Mouse (Mus musculus): ENCODE data around the gene Ppp1r9b.

Ppp1r9b gene

GRCm38 (mm10) chr11:94988780-94989561 is 1.9 kb upstream of the Ppp1r9b start:
- TF ChIP-seq GATA4 (IDR thresholded peaks at IDR 0.05; ENCODE audit: insufficient replicate concordance, low read length), result no peak

GRCm38 (mm10) chr11:94989562-94990017 is 1.2 kb upstream of the Ppp1r9b start:
- TF ChIP-seq GATA4 (IDR thresholded peaks at IDR 0.05; ENCODE audit: insufficient replicate concordance, low read length), result peak; percentile 13; the same call in 1 of the 2 replicates

GRCm38 (mm10) chr11:94990102-94990748 is 610 bp upstream of the Ppp1r9b start:
- TF ChIP-seq GATA4 (IDR thresholded peaks at IDR 0.05; ENCODE audit: insufficient replicate concordance, low read length), result no peak

GRCm38 (mm10) chr11:94991641-94992479 is 1.0 kb downstream of the Ppp1r9b start:
- no peak for TF ChIP-seq GATA4 (IDR thresholded peaks at IDR 0.05; ENCODE audit: insufficient replicate concordance, low read length)

- TF ChIP-seq GATA4 (IDR thresholded peaks at IDR 0.05; ENCODE audit: insufficient replicate concordance, low read length), result no peak
Measured at GRCm38 (mm10) chr11:94992480-94992753, 1.6 kb downstream of the Ppp1r9b start.

GRCm38 (mm10) chr11:94992754-94993606 is 2.1 kb downstream of the Ppp1r9b start:
- no peak for TF ChIP-seq GATA4 (IDR thresholded peaks at IDR 0.05; ENCODE audit: insufficient replicate concordance, low read length)

- TF ChIP-seq GATA4 (IDR thresholded peaks at IDR 0.05; ENCODE audit: insufficient replicate concordance, low read length), result no peak
Measured at GRCm38 (mm10) chr11:94994208-94994814, 3.5 kb downstream of the Ppp1r9b start.

- no peak for TF ChIP-seq GATA4 (IDR thresholded peaks at IDR 0.05; ENCODE audit: insufficient replicate concordance, low read length)
Measured at GRCm38 (mm10) chr11:94994947-94995772, 4.3 kb downstream of the Ppp1r9b start.

- TF ChIP-seq GATA4 (IDR thresholded peaks at IDR 0.05; ENCODE audit: insufficient replicate concordance, low read length), result no peak
Measured at GRCm38 (mm10) chr11:94996101-94996500, 5.3 kb downstream of the Ppp1r9b start.

- TF ChIP-seq GATA4 (IDR thresholded peaks at IDR 0.05; ENCODE audit: insufficient replicate concordance, low read length), result no peak
Measured at GRCm38 (mm10) chr11:94996984-94997383, 6.1 kb downstream of the Ppp1r9b start.

- TF ChIP-seq GATA4 (IDR thresholded peaks at IDR 0.05; ENCODE audit: insufficient replicate concordance, low read length), result no peak
Measured at GRCm38 (mm10) chr11:94997596-94997995, 6.8 kb downstream of the Ppp1r9b start.

- TF ChIP-seq GATA4 (IDR thresholded peaks at IDR 0.05; ENCODE audit: insufficient replicate concordance, low read length), result no peak
Measured at GRCm38 (mm10) chr11:94998041-94998531, 7.3 kb downstream of the Ppp1r9b start.

- no peak for TF ChIP-seq GATA4 (IDR thresholded peaks at IDR 0.05; ENCODE audit: insufficient replicate concordance, low read length)
Measured at GRCm38 (mm10) chr11:95000128-95000527, 9.3 kb downstream of the Ppp1r9b start.

All from liver, adult (tissue).